Mouse (Mus musculus): ENCODE measurements around the gene Large1. TPM values are rescaled to one million over a fixed set of nuclear protein-coding genes. Genes with fewer than 3 reads are reported as not detected.
"Not testable (repeated sequence)": the region's sequence is repeated elsewhere in the genome, so short reads cannot be mapped to it uniquely, and the experiment has no call there.

Gene Large1
- polyA plus RNA-seq, 1 experiment from 2014 or later: 5.8 TPM

DNA sequence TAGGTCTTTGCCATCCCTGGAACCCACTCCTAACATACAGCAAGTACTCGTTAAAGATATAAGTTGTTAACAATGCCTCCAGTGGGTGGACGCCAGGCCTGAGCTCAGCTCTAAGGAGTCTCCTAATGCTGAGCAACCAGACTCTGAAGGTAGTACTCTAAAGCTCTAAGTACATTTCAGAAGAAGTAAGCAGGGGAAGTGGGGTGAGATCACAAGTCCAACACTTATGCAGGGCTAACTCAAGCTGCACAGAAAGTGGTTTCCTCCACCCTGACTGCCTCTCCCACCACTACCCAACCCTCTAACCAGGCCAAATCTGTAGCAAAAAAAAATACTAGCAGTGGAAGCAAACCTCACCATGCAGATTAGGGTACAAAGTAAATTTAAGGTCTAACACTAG, 61.7 kb downstream of the Large1 start:
- H3K4me1 ChIP-seq: no peaks in the 10 kb centered on the region
- 59% methylated on average over 2 of the region's 2 CpGs for WGBS
- H3K9me3 ChIP-seq: no peaks in the 10 kb centered on the region
- no peak overlapping the region for H3K9ac ChIP-seq
- H3K4me2 ChIP-seq: no peak overlapping the region
- H3K4me3 ChIP-seq: no peak overlapping the region
- H3K27me3 ChIP-seq: no peaks in the 10 kb centered on the region
- no peak overlapping the region for H3K27ac ChIP-seq
- no peak for ATAC-seq (ENCODE audit: borderline replicate concordance, extremely low read depth, low FRiP score, low TSS enrichment)
- H3K36me3 ChIP-seq: no peaks in the 10 kb centered on the region

DNA sequence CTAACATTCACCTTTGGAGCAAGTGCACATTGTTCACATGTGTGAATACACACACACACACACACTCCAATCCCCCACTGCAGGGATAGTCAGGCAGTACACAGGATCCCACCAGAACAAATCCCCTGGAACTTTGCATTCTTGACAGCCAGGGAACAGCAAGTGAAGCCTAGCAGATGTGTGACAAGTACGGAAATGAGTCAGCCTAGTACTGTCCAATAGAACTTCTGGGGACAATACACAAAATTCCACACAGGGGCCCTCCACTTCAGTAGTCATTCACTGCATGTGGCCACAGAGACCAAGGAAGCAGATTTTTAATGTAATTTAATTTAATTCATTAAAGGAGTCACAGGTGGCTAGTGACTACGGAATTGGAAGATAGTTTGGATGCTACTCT, 62.7 kb downstream of the Large1 start:
- H3K27ac ChIP-seq: no peak overlapping the region
- H3K27me3 ChIP-seq: no peaks in the 10 kb centered on the region
- 67% methylated on average over 2 of the region's 2 CpGs for WGBS
- no peak overlapping the region for H3K4me3 ChIP-seq
- no peaks in the 10 kb centered on the region for H3K9me3 ChIP-seq
- no peaks in the 10 kb centered on the region for H3K36me3 ChIP-seq
- no peak overlapping the region for H3K9ac ChIP-seq
- H3K4me1 ChIP-seq: no peaks in the 10 kb centered on the region
- no peak for ATAC-seq (ENCODE audit: borderline replicate concordance, extremely low read depth, low FRiP score, low TSS enrichment)
- no peak overlapping the region for H3K4me2 ChIP-seq

DNA sequence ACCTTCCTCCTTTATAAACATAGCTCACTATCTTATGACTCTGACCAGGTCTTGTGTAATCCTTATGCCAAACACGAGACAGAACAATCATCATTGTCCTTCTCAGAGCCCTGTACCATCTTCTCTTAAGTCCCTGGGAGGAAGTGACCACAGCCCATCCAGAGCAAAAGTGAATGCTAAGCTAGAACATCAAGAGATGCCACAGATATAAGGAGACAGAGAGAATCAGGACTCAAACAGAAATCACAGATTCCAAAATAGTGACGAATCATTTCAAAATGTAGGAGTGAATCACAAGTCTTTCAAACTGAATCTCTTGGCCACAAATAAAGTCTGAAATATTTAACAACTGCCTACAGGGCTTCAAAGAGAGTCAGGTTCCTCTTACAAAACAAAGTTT, 63.5 kb downstream of the Large1 start:
- Histone ChIP-seq H3K36me3 (no peaks in the 10 kb centered on the region), H3K27ac (no peak overlapping the region), H3K27me3 (no peaks in the 10 kb centered on the region), H3K9ac (no peak overlapping the region), H3K4me1 (no peaks in the 10 kb centered on the region), H3K4me2 (no peak overlapping the region), H3K9me3 (no peaks in the 10 kb centered on the region), H3K4me3 (no peak overlapping the region)
- 65% methylated on average over 2 of the region's 2 CpGs for WGBS
- ATAC-seq (ENCODE audit: borderline replicate concordance, extremely low read depth, low FRiP score, low TSS enrichment): no peak

DNA sequence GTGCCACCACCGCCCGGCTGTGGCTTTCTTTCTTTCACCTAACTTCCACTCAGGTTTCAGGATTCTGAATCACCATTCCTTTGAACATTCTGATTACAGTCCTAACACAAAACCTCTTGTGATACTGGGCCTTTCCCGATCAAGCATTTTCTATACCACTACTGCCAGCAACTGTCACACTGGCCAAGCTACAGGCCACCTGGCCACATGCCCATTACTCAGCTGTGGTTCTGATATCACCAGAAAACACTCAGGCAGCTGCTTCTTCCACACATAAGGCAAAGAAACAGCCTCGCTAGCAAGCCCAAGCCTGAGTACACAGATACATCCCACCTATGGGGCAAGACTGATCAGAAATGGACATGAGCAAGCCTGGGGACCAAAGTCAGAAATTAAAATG, 71.3 kb downstream of the Large1 start:
- Histone ChIP-seq H3K4me3 (no peak overlapping the region), H3K4me1 (no peaks in the 10 kb centered on the region), H3K4me2 (no peak overlapping the region), H3K27me3 (no peaks in the 10 kb centered on the region), H3K27ac (no peak overlapping the region), H3K36me3 (no peaks in the 10 kb centered on the region), H3K9me3 (no peaks in the 10 kb centered on the region), H3K9ac (no peak overlapping the region)
- 82% methylated on average over 4 of the region's 4 CpGs for WGBS
- no peak for ATAC-seq (ENCODE audit: borderline replicate concordance, extremely low read depth, low FRiP score, low TSS enrichment)

DNA sequence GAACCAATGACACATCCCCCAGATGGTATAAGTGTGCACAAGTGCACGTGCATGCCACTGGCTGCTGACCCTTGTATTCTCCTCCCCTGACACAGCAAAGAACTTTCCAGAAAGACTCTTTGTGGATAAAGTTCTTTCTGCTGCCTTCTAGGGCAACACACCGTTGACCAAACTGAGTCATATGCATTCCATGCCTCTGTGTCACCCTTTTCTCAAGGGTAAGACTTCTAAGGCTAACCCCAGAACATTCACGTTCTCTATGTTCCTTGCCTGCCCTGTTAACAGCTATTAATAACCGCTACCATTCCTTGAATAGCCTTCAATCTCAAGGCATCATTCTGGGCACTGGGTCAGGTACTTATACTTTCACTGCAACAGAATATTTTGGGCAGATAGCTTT, 77.3 kb downstream of the Large1 start:
- Histone ChIP-seq H3K9me3 (no peaks in the 10 kb centered on the region), H3K27me3 (no peaks in the 10 kb centered on the region), H3K4me3 (no peak overlapping the region), H3K27ac (no peak overlapping the region), H3K9ac (no peak overlapping the region), H3K4me2 (no peak overlapping the region), H3K4me1 (0 out of 2 replicates have a peak, but pooled peaks cover 4% of the 10 kb centered on the region), H3K36me3 (no peaks in the 10 kb centered on the region)
- no peak for ATAC-seq (ENCODE audit: borderline replicate concordance, extremely low read depth, low FRiP score, low TSS enrichment)
- 73% methylated on average over 4 of the region's 4 CpGs for WGBS

DNA sequence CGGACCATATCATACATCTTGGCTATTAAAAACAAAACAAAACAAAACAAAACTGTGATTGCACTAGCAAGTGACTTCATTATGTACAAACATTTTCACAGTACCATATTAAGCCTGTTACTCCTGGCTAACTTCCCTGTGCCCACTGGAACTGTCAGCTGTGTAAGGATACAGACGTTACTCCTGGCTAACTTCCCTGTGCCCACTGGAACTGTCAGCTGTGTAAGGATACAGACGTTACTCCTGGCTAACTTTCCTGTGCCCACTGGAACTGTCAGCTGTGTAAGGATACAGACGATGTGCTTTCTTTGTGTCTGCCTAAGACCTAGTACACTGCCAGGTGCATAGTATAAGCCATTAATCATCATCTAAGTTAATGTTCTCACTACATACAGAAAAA, 77.9 kb downstream of the Large1 start:
- not testable (repeated sequence) for ATAC-seq (ENCODE audit: borderline replicate concordance, extremely low read depth, low FRiP score, low TSS enrichment); H3K27ac ChIP-seq; H3K4me3 ChIP-seq; H3K36me3 ChIP-seq; H3K27me3 ChIP-seq; H3K4me1 ChIP-seq; H3K4me2 ChIP-seq; H3K9me3 ChIP-seq; H3K9ac ChIP-seq
- WGBS: 52% methylated on average over 4 of the region's 4 CpGs

DNA sequence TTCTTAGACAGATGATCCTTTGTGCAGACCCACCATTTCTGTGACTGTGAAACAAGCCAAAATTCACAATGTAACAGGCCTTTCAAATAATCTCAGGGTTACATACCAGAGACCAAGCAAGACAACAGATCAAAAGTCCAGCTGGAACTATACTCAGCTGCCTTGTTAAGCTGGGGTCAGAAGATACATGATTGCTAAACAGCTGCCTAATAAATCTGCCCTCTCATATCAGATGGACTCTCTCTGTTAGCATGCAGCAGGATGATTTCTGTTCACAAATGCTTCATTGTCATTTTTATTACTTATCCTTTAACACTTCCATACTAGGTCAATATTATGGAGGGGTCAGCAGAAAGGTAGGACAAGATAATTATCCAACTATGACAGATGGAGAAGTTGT, 80.2 kb downstream of the Large1 start:
- Histone ChIP-seq H3K27ac (no peak overlapping the region), H3K27me3 (no peaks in the 10 kb centered on the region), H3K36me3 (no peaks in the 10 kb centered on the region), H3K9me3 (no peaks in the 10 kb centered on the region), H3K4me2 (no peak overlapping the region), H3K4me3 (no peak overlapping the region), H3K4me1 (0 out of 2 replicates have a peak, but pooled peaks cover 4% of the 10 kb centered on the region), H3K9ac (no peak overlapping the region)
- no peak; the same call in 1 of the 2 replicates for ATAC-seq (ENCODE audit: borderline replicate concordance, extremely low read depth, low FRiP score, low TSS enrichment)

DNA sequence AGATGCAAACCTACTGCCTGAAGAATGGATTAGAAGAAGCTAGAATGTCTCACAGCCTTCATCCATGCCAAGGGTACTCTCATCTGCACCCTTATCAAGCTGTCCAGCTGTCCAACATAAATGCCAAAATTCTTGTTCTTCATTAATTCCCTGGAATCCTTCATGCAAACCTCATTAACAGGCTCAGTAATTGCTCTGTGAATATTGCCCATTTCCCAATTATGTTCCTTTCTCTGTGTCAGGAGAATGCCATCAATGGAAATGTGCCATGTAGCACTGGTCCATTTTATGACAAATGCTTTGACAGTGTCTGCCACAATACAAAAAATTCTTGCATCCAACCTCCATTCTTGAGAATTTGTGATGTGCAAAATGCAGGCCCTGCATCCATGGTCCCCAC, 82.3 kb downstream of the Large1 start:
- no peak overlapping the region for H3K9ac ChIP-seq
- H3K27ac ChIP-seq: no peak overlapping the region
- no peaks in the 10 kb centered on the region for H3K36me3 ChIP-seq
- no peak overlapping the region for H3K4me3 ChIP-seq
- no peaks in the 10 kb centered on the region for H3K9me3 ChIP-seq
- H3K4me2 ChIP-seq: no peak overlapping the region
- no peak for ATAC-seq (ENCODE audit: borderline replicate concordance, extremely low read depth, low FRiP score, low TSS enrichment)
- 0 out of 2 replicates have a peak, but pooled peaks cover 4% of the 10 kb centered on the region for H3K4me1 ChIP-seq
- no peaks in the 10 kb centered on the region for H3K27me3 ChIP-seq

DNA sequence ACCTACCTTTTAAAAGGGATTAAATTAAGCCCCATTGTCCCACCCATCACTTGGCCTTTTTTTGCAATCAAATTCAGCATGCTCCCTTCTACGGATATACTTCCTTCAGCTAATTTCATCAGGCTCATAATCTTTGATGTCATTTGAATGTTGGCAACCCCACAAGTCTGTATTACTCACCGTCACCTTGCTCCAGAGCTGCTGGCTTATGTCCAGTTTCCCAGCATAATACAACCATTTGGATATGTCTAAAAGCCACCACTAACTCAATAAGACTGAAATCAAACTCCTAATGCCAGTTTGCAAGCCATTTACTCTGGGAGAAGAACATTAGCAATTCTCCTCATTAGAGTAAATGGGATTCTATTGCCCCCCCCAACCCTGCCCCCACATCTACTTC, 95.4 kb downstream of the Large1 start:
- H3K27ac ChIP-seq: no peak overlapping the region
- ATAC-seq (ENCODE audit: borderline replicate concordance, extremely low read depth, low FRiP score, low TSS enrichment): no peak
- 49% methylated on average over 2 of the region's 2 CpGs for WGBS

DNA sequence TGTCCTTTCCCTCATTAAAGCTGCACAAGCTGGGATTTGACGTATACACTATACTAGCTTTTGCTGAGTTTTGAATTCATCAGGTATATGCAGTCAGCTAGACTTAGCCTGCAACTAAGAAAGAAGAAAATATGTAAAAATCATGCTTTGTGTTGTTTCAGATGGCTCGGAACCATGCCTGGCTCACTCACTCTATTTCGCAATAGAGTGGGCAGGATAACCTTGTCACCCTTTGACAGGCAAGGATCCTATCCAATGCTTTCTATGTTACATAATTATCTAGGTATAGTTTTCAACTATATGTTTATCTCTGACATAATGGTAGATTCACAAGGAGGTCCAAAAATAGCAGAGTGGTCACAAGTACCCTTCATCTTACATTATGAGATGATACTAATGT, 109.2 kb downstream of the Large1 start:
- no peak overlapping the region for H3K4me2 ChIP-seq
- no peak overlapping the region for H3K9ac ChIP-seq
- peaks cover 7% of the 10 kb centered on the region; the same call in 1 of the 2 replicates for H3K9me3 ChIP-seq
- 94% methylated on average over 3 of the region's 3 CpGs for WGBS
- H3K27ac ChIP-seq: no peak overlapping the region
- H3K4me3 ChIP-seq: no peak overlapping the region
- H3K27me3 ChIP-seq: no peaks in the 10 kb centered on the region
- H3K4me1 ChIP-seq: no peaks in the 10 kb centered on the region
- no peaks in the 10 kb centered on the region for H3K36me3 ChIP-seq
- no peak for ATAC-seq (ENCODE audit: borderline replicate concordance, extremely low read depth, low FRiP score, low TSS enrichment)

More for the DNA sequence above, 95.4 kb downstream of the Large1 start:
- Histone ChIP-seq H3K9ac (no peak overlapping the region), H3K9me3 (0 out of 2 replicates have a peak, but pooled peaks cover 7% of the 10 kb centered on the region), H3K4me1 (no peaks in the 10 kb centered on the region), H3K4me2 (no peak overlapping the region), H3K27me3 (no peaks in the 10 kb centered on the region), H3K4me3 (no peak overlapping the region), H3K36me3 (no peaks in the 10 kb centered on the region)

DNA sequence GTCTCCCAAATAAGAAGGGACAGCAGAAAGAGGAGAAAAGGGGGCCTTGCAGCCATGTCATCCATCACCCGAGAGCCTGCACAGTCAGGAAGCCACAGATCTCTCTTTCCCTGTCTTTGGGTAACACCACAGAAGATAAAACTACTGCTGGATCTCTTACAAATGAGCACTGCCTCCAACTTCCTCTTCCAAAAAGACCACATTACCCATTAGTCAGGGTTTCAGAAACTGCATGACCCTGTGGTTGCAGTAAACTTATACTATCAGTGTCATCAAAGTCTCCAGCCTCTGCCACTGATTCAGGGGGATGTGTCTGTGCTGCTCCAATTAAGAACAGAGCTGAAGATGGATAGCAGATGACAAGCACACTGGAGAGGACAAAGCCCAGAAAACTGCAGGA, 111.3 kb downstream of the Large1 start:
- Histone ChIP-seq H3K9ac (no peak overlapping the region), H3K4me2 (no peak overlapping the region), H3K36me3 (no peaks in the 10 kb centered on the region), H3K4me3 (no peak overlapping the region), H3K9me3 (peaks cover 7% of the 10 kb centered on the region; the same call in 1 of the 2 replicates), H3K27ac (no peak overlapping the region), H3K27me3 (no peaks in the 10 kb centered on the region), H3K4me1 (no peaks in the 10 kb centered on the region)
- ATAC-seq (ENCODE audit: borderline replicate concordance, extremely low read depth, low FRiP score, low TSS enrichment): no peak
- WGBS: 67% methylated on average over 1 of the region's 1 CpGs

DNA sequence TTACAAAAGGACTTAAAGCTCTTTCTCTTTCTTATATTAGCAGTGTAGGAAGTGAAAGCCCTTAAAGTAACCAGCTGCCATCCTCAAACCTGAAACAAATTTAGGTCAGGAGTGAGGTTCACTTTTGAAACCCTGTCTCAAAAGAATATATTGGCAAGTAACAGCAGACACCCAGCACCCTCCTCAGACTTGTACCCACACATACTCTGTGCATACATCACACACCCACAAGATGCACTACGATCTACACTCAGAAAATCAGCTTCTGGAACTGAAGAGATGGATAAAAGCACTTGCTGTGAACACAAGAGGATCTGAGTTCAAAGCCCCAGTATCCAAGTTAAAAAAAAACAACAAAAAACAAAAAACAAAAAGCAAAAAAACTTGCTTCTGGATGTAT, 119.1 kb downstream of the Large1 start:
- WGBS: 84% methylated on average over 1 of the region's 1 CpGs
- no peaks in the 10 kb centered on the region for H3K9me3 ChIP-seq
- H3K4me1 ChIP-seq: no peaks in the 10 kb centered on the region
- no peaks in the 10 kb centered on the region for H3K27me3 ChIP-seq
- H3K27ac ChIP-seq: no peak overlapping the region
- no peaks in the 10 kb centered on the region for H3K36me3 ChIP-seq
- no peak overlapping the region for H3K9ac ChIP-seq
- no peak overlapping the region for H3K4me3 ChIP-seq
- no peak for ATAC-seq (ENCODE audit: borderline replicate concordance, extremely low read depth, low FRiP score, low TSS enrichment)
- H3K4me2 ChIP-seq: no peak overlapping the region

DNA sequence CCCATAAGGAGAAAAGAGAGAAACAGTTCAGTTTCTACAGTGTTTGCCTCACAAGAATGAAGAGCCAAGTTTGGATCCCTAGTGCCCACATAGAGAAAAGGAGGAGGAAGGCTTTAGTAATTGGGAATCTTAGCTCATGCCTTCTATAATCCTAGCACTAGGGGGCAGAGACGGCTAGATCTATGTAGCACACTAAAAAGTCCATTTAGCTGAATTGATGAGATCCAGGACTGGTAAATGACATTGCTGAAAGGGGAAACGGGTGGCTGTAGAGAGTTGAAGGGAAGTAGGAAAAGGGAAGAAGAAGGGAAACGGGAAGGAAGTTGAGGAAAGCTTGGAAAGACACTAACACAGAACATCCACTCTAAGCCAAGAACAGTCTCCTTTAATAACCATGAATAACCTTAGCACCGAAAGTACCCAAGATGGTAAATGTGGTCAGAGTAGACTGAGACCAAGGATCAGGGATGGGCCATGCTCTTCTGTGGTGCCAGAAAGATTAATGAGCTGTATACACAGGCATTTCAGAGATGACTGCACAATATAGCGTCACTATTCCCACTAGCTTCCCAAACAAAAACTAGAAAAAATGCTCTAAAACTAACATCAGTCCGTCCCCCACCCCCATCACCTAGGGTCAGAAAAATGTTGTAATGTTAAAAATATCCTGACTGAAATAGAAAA, 119.8 kb downstream of the Large1 start:
- Histone ChIP-seq H3K4me3 (no peak overlapping the region), H3K4me2 (no peak overlapping the region), H3K9me3 (no peaks in the 10 kb centered on the region), H3K9ac (no peak overlapping the region), H3K4me1 (no peaks in the 10 kb centered on the region), H3K27ac (no peak overlapping the region), H3K27me3 (no peaks in the 10 kb centered on the region), H3K36me3 (no peaks in the 10 kb centered on the region)
- WGBS: 46% methylated on average over 6 of the region's 6 CpGs
- peak; percentile 39; the same call in 1 of the 2 replicates for ATAC-seq (ENCODE audit: borderline replicate concordance, extremely low read depth, low FRiP score, low TSS enrichment)
